Mouse (Mus musculus) lung, postnatal 0 days (tissue): Measurements from ENCODE around the gene Olfr135. TPM values are rescaled to one million over a fixed set of nuclear protein-coding genes. Genes with fewer than 3 reads are reported as not detected.

ENCODE experiments used
- ATAC-seq: fragments of 200-750 bp; cut with Nextera tagmentation; 2 replicates; pipeline ENCODE4 v1.8.0; 2017; ENCODE audit warnings: moderate library complexity
- DNase-seq: peaks from one replicate; pipeline ENCODE4 v3.0.0-alpha.2; 2016; ENCODE audit warnings: low spot score
- H3K27ac ChIP-seq: fragments of 300-500 bp; sonication (generic); 2 replicates; pipeline ENCODE4 v1.5.1; 2014; ENCODE audit warnings: antibody characterized with exemption, mild to moderate bottlenecking, low read length, mixed read lengths
- H3K27me3 ChIP-seq: fragments of 300-500 bp; sonication (generic); replicated peaks from 2 replicates; pipeline ENCODE4 v1.6.1; 2014; ENCODE audit warnings: low read length, mixed read lengths; ENCODE audit not compliant: insufficient read depth
- H3K36me3 ChIP-seq: fragments of 300-500 bp; sonication (generic); 2 replicates; pipeline ENCODE4 v1.6.1; 2014; ENCODE audit warnings: low read length, mixed read lengths; ENCODE audit not compliant: insufficient read depth
- H3K4me1 ChIP-seq: fragments of 300-500 bp; sonication (generic); 2 replicates; pipeline ENCODE4 v1.6.1; 2014; ENCODE audit warnings: antibody characterized with exemption, low read depth, low read length, mixed read lengths; ENCODE audit not compliant: insufficient read depth
- H3K4me2 ChIP-seq: fragments of 300-500 bp; sonication (generic); replicated peaks from 2 replicates; pipeline ENCODE4 v1.6.1; 2014; ENCODE audit warnings: low read depth, mild to moderate bottlenecking, low read length, moderate library complexity, mixed read lengths
- H3K4me3 ChIP-seq: fragments of 300-500 bp; sonication (generic); 2 replicates; pipeline ENCODE4 v1.5.1; 2014; ENCODE audit warnings: low read depth, low read length
- H3K9ac ChIP-seq: fragments of 300-500 bp; sonication (generic); replicated peaks from 2 replicates; pipeline ENCODE4 v1.6.1; 2014; ENCODE audit warnings: low read depth, mild to moderate bottlenecking
- H3K9me3 ChIP-seq: fragments of 300-500 bp; sonication (generic); 2 replicates; pipeline ENCODE4 v1.6.1; 2016; ENCODE audit warnings: low read length, mixed read lengths
- CTCF ChIP-seq: IDR thresholded peaks from 2 replicates; pipeline ENCODE4 v1.5.1; 2016; ENCODE audit warnings: antibody characterized with exemption, mild to moderate bottlenecking
- EP300 ChIP-seq: IDR thresholded peaks from 2 replicates; pipeline ENCODE4 v1.6.1; 2016; ENCODE audit warnings: antibody characterized with exemption, mild to moderate bottlenecking, control low read depth
- WGBS: fragments of 180-500 bp; shearing (Covaris S2); extraction: QIAGEN DNeasy Blood & Tissue Kit; methylation state at CpG from one replicate; pipeline ENCODE4 v1.1.7; 2014; 5-methylcytosine and 5-hydroxymethylcytosine counted together
- polyA plus RNA-seq: library from polyadenylated mRNA; unstranded; fragments of >200 nt; fragmentation: Nextera tagmentation; extraction: Ambion mirVana; gene quantifications from 2 replicates; pipeline ENCODE4 v1.2.1, GENCODE M21; 2015

The Olfr135 gene
- polyA plus RNA-seq, result not detected in 2 replicates

GRCm38 (mm10) chr17:38204035-38204434 lies at the start of gene Olfr135:
Gene Olfr135 (plus strand): TSS chr17:38204335.
- H3K27ac ChIP-seq, result no peak within 1 kb of the TSS
- 88% methylated on average over 1 of the region's 1 CpGs for WGBS

GRCm38 (mm10) chr17:38171088-38171487 lies 33.0 kb upstream of the Olfr135 start, which contains the start of gene Olfr134:
Gene Olfr134 (plus strand): TSS chr17:38171388.
- no peaks in the 10 kb centered on the region for H3K4me1 ChIP-seq
- H3K4me2 ChIP-seq, result no peak within 1 kb of the TSS
- ATAC-seq (no peak), DNase-seq (no peak)
- TF ChIP-seq CTCF (no peak), EP300 (no peak)
- WGBS, result 65% methylated on average over 3 of the region's 3 CpGs
- no peak within 1 kb of the TSS for H3K9ac ChIP-seq
- H3K4me3 ChIP-seq, result no peak within 1 kb of the TSS
- H3K27me3 ChIP-seq, result no peaks in the 10 kb centered on the region
- no peaks in the 10 kb centered on the region for H3K9me3 ChIP-seq
- no peaks in the 10 kb centered on the region for H3K36me3 ChIP-seq
- H3K27ac ChIP-seq, result no peak within 1 kb of the TSS

More at GRCm38 (mm10) chr17:38204035-38204434, at the start of gene Olfr135:
- Histone ChIP-seq H3K9ac (no peak within 1 kb of the TSS), H3K9me3 (no peaks in the 10 kb centered on the region), H3K4me2 (no peak within 1 kb of the TSS), H3K27me3 (no peaks in the 10 kb centered on the region), H3K4me3 (no peak within 1 kb of the TSS), H3K4me1 (no peaks in the 10 kb centered on the region), H3K36me3 (no peaks in the 10 kb centered on the region)
- TF ChIP-seq CTCF (no peak), EP300 (no peak)
- ATAC-seq, result no peak
- DNase-seq, result no peak

Other genes with a start within 250 kb of the Olfr135 start
- not detected in 2 replicates for gene Olfr129, start 144.3 kb upstream of the Olfr135 start, polyA plus RNA-seq
- not detected in 2 replicates for gene Olfr130, start 140.4 kb upstream of the Olfr135 start, polyA plus RNA-seq
- not detected in 2 replicates for gene Olfr131, start 115.6 kb upstream of the Olfr135 start, polyA plus RNA-seq
- not detected in 2 replicates for gene Olfr132, start 69.8 kb upstream of the Olfr135 start, polyA plus RNA-seq
- gene Olfr133, start 59.1 kb upstream of the Olfr135 start, polyA plus RNA-seq, result not detected in 2 replicates
- gene Olfr134, start 32.9 kb upstream of the Olfr135 start, polyA plus RNA-seq, result not detected in 2 replicates
- gene Olfr138, start 56.7 kb downstream of the Olfr135 start, polyA plus RNA-seq, result not detected in 2 replicates
- gene Olfr137, start 103.2 kb downstream of the Olfr135 start, polyA plus RNA-seq, result not detected in 2 replicates
- gene Olfr136, start 125.5 kb downstream of the Olfr135 start, polyA plus RNA-seq, result not detected in 2 replicates
- not detected in 2 replicates for gene Esp36, start 215.8 kb downstream of the Olfr135 start, polyA plus RNA-seq